Mouse (Mus musculus) hindbrain, embryonic 11.5 days (tissue): ENCODE measurements at regions not wholly inside any gene's neighbourhood (a gene's known extent, or its start where the extent isn't known, plus 50 kb on each side); places are given as distances from the start of the nearest gene placed in this dataset.
A peak's percentile ranks its signal among the peaks of the same experiment; 100 is the strongest.

Experiments
- ATAC-seq: fragments of 200-750 bp; cut with Nextera tagmentation; 2 replicates; pipeline ENCODE4 v1.8.0; 2017; ENCODE audit warnings: mild to moderate bottlenecking, moderate TSS enrichment, moderate library complexity; ENCODE audit not compliant: low FRiP score
- DNase-seq: peaks from one replicate; pipeline ENCODE4 v3.0.0-alpha.2; 2015; ENCODE audit warnings: low spot score
- H3K27ac ChIP-seq: fragments of 300-500 bp; sonication (generic); 2 replicates; pipeline ENCODE4 v1.5.1; 2014; ENCODE audit warnings: mild to moderate bottlenecking, low read depth, low read length
- H3K27me3 ChIP-seq: fragments of 300-500 bp; sonication (generic); 2 replicates; pipeline ENCODE4 v1.6.1; 2014; ENCODE audit warnings: mild to moderate bottlenecking, low read length, moderate library complexity, mixed read lengths; ENCODE audit not compliant: control insufficient read depth, insufficient read depth
- H3K36me3 ChIP-seq: fragments of 300-500 bp; sonication (generic); 2 replicates; pipeline ENCODE4 v1.6.1; 2014; ENCODE audit warnings: mild to moderate bottlenecking, low read length, moderate library complexity, mixed read lengths; ENCODE audit not compliant: control insufficient read depth, insufficient read depth
- H3K4me1 ChIP-seq: fragments of 300-500 bp; sonication (generic); replicated peaks from 2 replicates; pipeline ENCODE4 v1.6.1; 2014; ENCODE audit warnings: low read length, mixed read lengths; ENCODE audit not compliant: control insufficient read depth, insufficient read depth
- H3K4me2 ChIP-seq: fragments of 300-500 bp; sonication (generic); replicated peaks from 2 replicates; pipeline ENCODE4 v1.6.1; 2014; ENCODE audit warnings: mild to moderate bottlenecking, low read depth, low read length
- H3K4me3 ChIP-seq: fragments of 300-500 bp; sonication (generic); 2 replicates; pipeline ENCODE4 v1.5.1; 2014; ENCODE audit warnings: low read depth, low read length
- H3K9ac ChIP-seq: fragments of 300-500 bp; sonication (generic); 2 replicates; pipeline ENCODE4 v1.6.1; 2014; ENCODE audit warnings: low read depth, low read length
- H3K9me3 ChIP-seq: fragments of 300-500 bp; sonication (generic); 2 replicates; pipeline ENCODE4 v1.6.1; 2016; ENCODE audit warnings: low read length; ENCODE audit not compliant: control insufficient read depth
- WGBS: fragments of 180-500 bp; shearing (Covaris S2); extraction: QIAGEN DNeasy Blood & Tissue Kit; methylation state at CpG from one replicate; pipeline ENCODE4 v1.1.7; 2014; 5-methylcytosine and 5-hydroxymethylcytosine counted together

DNA sequence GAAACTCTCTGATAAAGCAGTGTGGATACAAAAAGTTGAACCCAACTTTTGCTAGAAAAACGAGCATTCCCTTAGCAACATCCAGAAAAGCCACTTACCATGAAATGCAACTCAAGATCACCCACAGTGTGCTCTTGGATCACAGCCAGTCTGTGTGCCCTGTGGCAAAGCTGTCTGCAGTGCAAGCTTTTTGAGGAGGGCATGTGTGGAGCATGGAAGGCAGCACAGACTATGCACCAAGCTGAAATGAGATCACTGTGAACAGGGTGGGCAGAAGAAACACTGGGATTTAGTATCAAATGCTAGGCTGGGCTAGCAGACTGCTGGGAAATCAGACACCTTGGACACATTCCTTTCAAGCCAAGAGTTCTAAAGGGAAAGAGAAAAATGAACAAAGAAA, 162.4 kb downstream of the Sim1 start:
- Histone ChIP-seq H3K36me3 (no peaks in the 10 kb centered on the region), H3K27me3 (no peaks in the 10 kb centered on the region), H3K9me3 (no peaks in the 10 kb centered on the region), H3K27ac (no peak overlapping the region), H3K4me2 (no peak overlapping the region), H3K9ac (no peak overlapping the region), H3K4me3 (no peak overlapping the region), H3K4me1 (no peaks in the 10 kb centered on the region)
- DNase-seq (no peak), ATAC-seq (no peak)
- 64% methylated on average over 1 of the region's 1 CpGs for WGBS

DNA sequence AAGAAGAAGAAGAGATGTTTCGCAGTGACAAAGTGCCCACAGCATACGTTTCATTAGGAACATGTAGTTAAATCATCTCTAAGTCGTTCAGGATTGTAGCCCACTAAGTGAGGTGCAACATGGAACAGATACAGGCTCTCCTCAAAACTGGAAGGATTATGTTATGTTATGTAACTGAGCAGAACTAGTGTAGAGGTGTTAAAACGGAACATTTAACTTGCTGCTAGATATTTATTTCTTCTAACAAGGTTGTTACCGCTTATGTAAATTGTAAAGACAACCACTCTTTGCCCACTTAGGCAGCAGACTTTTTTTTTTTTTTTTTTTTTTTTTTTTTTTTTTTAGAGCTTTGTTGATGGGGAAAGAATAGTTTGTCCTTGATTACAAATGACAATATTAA, 163.8 kb downstream of the Sim1 start:
- ATAC-seq (no peak), DNase-seq (no peak)
- H3K9me3 ChIP-seq, result no peaks in the 10 kb centered on the region
- WGBS, result 86% methylated on average over 5 of the region's 5 CpGs
- H3K36me3 ChIP-seq, result no peaks in the 10 kb centered on the region
- H3K27ac ChIP-seq, result no peak overlapping the region
- H3K4me3 ChIP-seq, result no peak overlapping the region
- no peak overlapping the region for H3K9ac ChIP-seq
- H3K4me1 ChIP-seq, result no peaks in the 10 kb centered on the region
- no peaks in the 10 kb centered on the region for H3K27me3 ChIP-seq
- H3K4me2 ChIP-seq, result no peak overlapping the region

DNA sequence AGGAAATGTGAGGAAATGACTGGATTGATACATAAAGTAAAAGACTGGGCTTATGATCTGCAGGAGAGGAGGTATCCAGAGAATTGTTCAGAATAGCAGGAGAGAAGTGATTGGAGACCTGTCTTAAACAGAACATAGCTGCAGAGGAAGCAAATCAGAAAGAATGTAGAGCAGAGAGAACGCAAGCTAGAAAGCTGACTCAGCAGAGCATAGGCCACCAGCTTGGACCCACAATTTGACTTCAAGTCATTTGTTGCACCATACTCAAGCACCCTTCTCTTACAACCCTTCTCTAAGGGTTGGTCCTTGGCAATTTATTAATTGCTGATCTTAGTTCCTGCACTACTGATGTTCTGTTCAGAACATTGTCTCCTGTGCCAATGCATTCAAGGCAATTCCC, 207.0 kb downstream of the Sim1 start:
- H3K4me2 ChIP-seq, result no peak overlapping the region
- no peaks in the 10 kb centered on the region for H3K27me3 ChIP-seq
- 93% methylated on average over 1 of the region's 1 CpGs for WGBS
- DNase-seq (no peak), ATAC-seq (no peak)
- no peak overlapping the region for H3K9ac ChIP-seq
- no peaks in the 10 kb centered on the region for H3K36me3 ChIP-seq
- H3K4me3 ChIP-seq, result no peak overlapping the region
- no peaks in the 10 kb centered on the region for H3K4me1 ChIP-seq
- no peak overlapping the region for H3K27ac ChIP-seq
- H3K9me3 ChIP-seq, result no peaks in the 10 kb centered on the region

DNA sequence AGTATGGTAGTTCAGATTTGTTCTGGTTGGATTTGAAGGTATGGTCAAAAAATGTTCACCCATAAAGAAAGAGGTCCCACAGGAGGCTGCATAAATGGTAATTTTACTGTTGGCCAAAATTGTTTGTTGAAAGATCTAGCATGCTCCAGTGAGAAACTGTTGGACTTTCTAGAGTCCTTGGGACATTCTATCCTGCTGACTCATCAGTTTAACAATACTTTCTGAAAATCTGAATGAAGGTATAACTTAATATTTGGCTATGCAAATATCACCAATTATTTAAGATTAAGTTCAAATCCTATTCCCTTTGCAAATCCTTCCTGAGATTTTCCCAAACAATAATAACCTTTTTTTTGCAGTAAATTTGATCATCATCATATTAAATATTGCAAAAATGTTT, 257.3 kb downstream of the Sim1 start:
- Histone ChIP-seq H3K27ac (no peak overlapping the region), H3K27me3 (no peaks in the 10 kb centered on the region; the same call in 1 of the 2 replicates), H3K36me3 (no peaks in the 10 kb centered on the region), H3K4me3 (no peak overlapping the region), H3K4me1 (no peaks in the 10 kb centered on the region), H3K9ac (no peak overlapping the region), H3K4me2 (no peak overlapping the region), H3K9me3 (no peaks in the 10 kb centered on the region)
- no peak for ATAC-seq
- DNase-seq, result no peak

DNA sequence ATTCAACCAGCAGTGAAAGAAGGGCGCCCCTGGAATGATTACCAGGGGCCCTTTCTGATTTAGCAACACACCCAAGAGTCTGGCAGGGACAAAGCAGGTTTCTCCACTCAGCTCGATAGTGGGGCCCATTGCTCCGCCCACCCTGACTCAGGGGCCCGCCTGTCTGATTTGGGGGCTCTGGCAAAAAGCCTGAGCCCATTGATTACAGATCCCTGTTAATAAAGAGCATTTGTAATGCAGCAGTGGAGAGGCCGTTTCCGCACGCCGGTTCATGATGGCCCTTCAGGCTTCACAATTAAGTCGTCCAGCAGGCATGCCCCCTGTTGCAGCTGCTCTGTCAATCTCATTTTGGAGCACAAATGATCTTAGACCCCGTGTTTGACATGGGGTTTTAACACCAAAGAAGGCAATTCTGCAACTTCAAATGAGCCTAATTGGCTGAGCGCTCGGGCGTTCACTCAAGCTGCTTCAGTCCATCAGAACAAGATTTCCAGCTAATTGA, 259.0 kb downstream of the Sim1 start:
- Histone ChIP-seq H3K36me3 (no peaks in the 10 kb centered on the region), H3K9ac (no peak overlapping the region), H3K27ac (no peak overlapping the region), H3K27me3 (no peaks in the 10 kb centered on the region; the same call in 1 of the 2 replicates), H3K4me2 (peak overlapping the region; percentile 23; the same call in 1 of the 2 replicates), H3K9me3 (no peaks in the 10 kb centered on the region), H3K4me1 (no peaks in the 10 kb centered on the region), H3K4me3 (peak overlapping the region; percentile 8; the same call in 1 of the 2 replicates)
- peak; percentile 96 for ATAC-seq
- 14% methylated on average over 13 of the region's 13 CpGs for WGBS
- peak; percentile 74 for DNase-seq

DNA sequence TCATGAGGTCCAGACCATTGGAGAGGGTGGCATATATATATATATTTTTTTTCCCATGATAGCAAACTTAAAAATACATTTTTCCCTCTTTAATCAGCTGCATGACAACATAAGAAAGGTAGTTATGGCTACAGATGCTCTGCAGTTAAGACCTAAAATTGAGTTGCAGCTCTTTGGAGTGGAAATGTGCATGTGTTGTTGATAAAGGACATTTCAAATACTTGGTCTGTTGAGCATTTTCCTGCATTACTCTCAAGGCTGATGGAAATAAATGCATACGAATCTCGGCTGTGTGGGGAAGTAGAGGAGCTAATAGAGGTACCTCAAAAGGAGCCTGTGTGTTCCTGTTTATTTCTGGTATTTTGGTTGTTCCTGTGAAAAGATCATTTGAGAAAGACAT, 259.5 kb downstream of the Sim1 start:
- 57% methylated on average over 2 of the region's 2 CpGs for WGBS
- Histone ChIP-seq H3K4me3 (no peak overlapping the region), H3K4me2 (no peak overlapping the region), H3K4me1 (no peaks in the 10 kb centered on the region), H3K9me3 (no peaks in the 10 kb centered on the region), H3K27ac (no peak overlapping the region), H3K9ac (no peak overlapping the region), H3K27me3 (no peaks in the 10 kb centered on the region; the same call in 1 of the 2 replicates), H3K36me3 (no peaks in the 10 kb centered on the region)
- DNase-seq (peak; percentile 14), ATAC-seq (peak; percentile 15)

DNA sequence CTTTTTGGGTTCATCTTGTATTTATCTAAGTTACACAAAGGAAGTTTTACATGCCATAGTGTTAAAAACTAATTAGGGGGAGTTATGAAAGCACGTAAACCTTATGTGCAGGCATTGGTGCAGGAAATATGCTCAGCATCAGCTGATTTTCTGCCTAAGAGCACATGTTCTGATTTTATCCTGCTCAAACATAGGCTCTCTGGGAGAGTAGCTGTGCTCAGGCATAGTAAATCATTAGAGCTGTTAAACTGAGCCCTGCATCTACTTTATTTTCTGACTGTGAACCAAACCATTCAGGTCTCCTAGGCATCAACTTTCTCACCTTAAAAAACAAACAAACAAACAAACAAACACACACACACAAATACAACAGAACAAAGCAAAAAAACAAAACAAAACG, 260.2 kb downstream of the Sim1 start:
- ATAC-seq (no peak), DNase-seq (no peak)
- H3K27ac ChIP-seq, result no peak overlapping the region
- H3K4me2 ChIP-seq, result no peak overlapping the region
- H3K27me3 ChIP-seq, result no peaks in the 10 kb centered on the region; the same call in 1 of the 2 replicates
- H3K9me3 ChIP-seq, result no peaks in the 10 kb centered on the region
- no peaks in the 10 kb centered on the region for H3K4me1 ChIP-seq
- 88% methylated on average over 2 of the region's 2 CpGs for WGBS
- no peak overlapping the region for H3K9ac ChIP-seq
- no peak overlapping the region for H3K4me3 ChIP-seq
- H3K36me3 ChIP-seq, result no peaks in the 10 kb centered on the region

DNA sequence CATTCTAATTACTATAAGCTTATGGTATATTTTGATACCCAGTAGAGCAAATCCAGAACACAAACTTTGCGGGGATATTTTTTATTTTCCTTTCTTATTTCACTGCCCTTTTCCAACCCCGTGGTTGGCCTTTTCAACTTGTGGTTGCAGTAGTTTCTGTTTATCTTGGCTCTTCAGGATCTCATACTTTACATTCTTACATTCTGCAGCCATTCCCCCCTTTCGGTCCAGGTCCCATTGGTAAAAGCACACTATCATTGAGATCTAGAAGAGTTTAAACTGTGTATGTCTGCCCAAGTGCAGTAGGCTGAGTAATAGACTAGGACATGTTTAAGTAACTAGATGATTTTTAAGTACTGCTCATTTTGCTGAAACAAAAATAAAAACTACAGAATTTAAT, 279.1 kb downstream of the Sim1 start:
- H3K4me3 ChIP-seq, result no peak overlapping the region
- no peaks in the 10 kb centered on the region for H3K4me1 ChIP-seq
- DNase-seq, result no peak
- no peak for ATAC-seq
- H3K27ac ChIP-seq, result no peak overlapping the region
- H3K27me3 ChIP-seq, result no peaks in the 10 kb centered on the region
- no peaks in the 10 kb centered on the region for H3K9me3 ChIP-seq
- WGBS, result 76% methylated on average over 3 of the region's 3 CpGs
- H3K36me3 ChIP-seq, result no peaks in the 10 kb centered on the region
- no peak overlapping the region for H3K4me2 ChIP-seq
- H3K9ac ChIP-seq, result no peak overlapping the region

DNA sequence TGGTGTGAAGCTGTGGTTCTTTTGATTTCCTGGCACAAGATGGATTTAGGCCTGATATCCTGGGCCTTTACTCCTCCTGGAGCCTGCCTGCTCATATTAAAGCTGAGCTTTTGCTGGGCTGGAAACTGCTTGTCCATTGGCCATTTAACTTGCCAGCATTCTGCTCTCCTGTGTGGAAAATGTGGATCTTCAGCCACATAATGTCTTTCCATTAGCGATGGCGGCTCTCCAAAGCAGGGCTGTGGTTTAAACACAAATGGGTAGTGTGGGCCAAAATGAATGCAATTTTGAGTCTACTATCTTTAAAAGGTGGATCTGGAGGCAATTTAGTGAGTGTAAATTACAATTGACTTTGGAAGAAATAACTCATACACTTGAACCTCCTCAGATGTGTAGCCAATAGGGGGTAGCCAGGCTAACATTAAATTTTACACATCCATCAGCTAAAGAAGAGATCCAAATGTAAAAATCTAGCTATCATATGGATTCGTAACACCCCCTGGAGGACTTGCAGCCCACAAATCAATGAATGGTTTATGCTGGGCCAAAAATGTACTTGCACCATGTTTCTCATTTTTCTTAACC, 281.5 kb downstream of the Sim1 start:
- ATAC-seq (no peak), DNase-seq (no peak)
- Histone ChIP-seq H3K27ac (no peak overlapping the region), H3K4me3 (no peak overlapping the region), H3K27me3 (no peaks in the 10 kb centered on the region), H3K4me1 (no peaks in the 10 kb centered on the region), H3K9me3 (no peaks in the 10 kb centered on the region), H3K4me2 (no peak overlapping the region), H3K9ac (no peak overlapping the region), H3K36me3 (no peaks in the 10 kb centered on the region)
- WGBS, result 90% methylated on average over 3 of the region's 3 CpGs
